Mouse (Mus musculus): ENCODE results near the gene Atp5g2.

- TF ChIP-seq CTCF (IDR thresholded peaks at IDR 0.05; ENCODE audit: control insufficient read depth, insufficient read depth, low read length): no peak
- TF ChIP-seq POLR2A (IDR thresholded peaks at IDR 0.05; ENCODE audit: borderline replicate concordance, control insufficient read depth, low read depth, low read length): no peak
Measured at GRCm38 (mm10) chr15:102692321-102692804, 20.2 kb upstream of the Atp5g2 start.

Data from bone marrow, adult 2 months (tissue).